ENCODE assay signal across 9 mouse cellular contexts in genomic region chr17:64668504-64668903, GRCm38 (mm10).
DNase-seq lines count a peak whose midpoint lies in the region; ATAC-seq and TF ChIP-seq lines count a peak whose summit lies in the region.
"Had no signal": no experiment of that assay in that cellular context is flagged by ENCODE, and none has a peak within 500 bp of the region (broad histone marks: within the 10 kb centered on the region; RNA-seq: fewer than 3 reads in every experiment).

No protein-coding gene starts in this region.

- peak overlapping the region; percentile 19; the same call in 1 of the 2 replicates for H3K27ac ChIP-seq in bone marrow macrophage, adult 2 months (ENCODE audit: insufficient read depth, low read depth, low read length)
- H3K27ac ChIP-seq in intestine, embryonic 15.5 days: no peak overlapping the region
- H3K27ac ChIP-seq in limb, embryonic 10.5 days: no peak overlapping the region
- H3K27ac ChIP-seq: heart, adult 2 months had no signal

- no peak for TF ChIP-seq CTCF in lung, adult 2 months (IDR thresholded peaks at IDR 0.05; ENCODE audit: insufficient read depth, low read length)
- TF ChIP-seq CTCF in bone marrow macrophage, adult 2 months (IDR thresholded peaks at IDR 0.05; ENCODE audit: low read depth, low read length): no peak

- no peaks in the 10 kb centered on the region; the same call in 1 of the 2 replicates for H3K4me1 ChIP-seq in lung, adult 2 months (ENCODE audit: control insufficient read depth, insufficient read depth, low read length)
- peaks cover 5% of the 10 kb centered on the region for H3K4me1 ChIP-seq in bone marrow macrophage, adult 2 months (ENCODE audit: control insufficient read depth, insufficient read depth, low read length)
- no peaks in the 10 kb centered on the region for H3K4me1 ChIP-seq in intestine, embryonic 15.5 days (replicated peaks)
- no peaks in the 10 kb centered on the region for H3K4me1 ChIP-seq in limb, embryonic 10.5 days

- H3K9ac ChIP-seq in intestine, embryonic 15.5 days: no peak overlapping the region

- H3K4me3 ChIP-seq in lung, adult 2 months (replicated peaks; ENCODE audit: extremely low read depth, low read depth, low read length): no peak overlapping the region
- no peak overlapping the region for H3K4me3 ChIP-seq in bone marrow macrophage, adult 2 months (ENCODE audit: insufficient read depth, low read length)
- H3K4me3 ChIP-seq in intestine, embryonic 15.5 days (replicated peaks): no peak overlapping the region
- no peak overlapping the region for H3K4me3 ChIP-seq in limb, embryonic 10.5 days
- H3K4me3 ChIP-seq: heart, adult 2 months had no signal

- H3K27me3 ChIP-seq in intestine, embryonic 15.5 days (replicated peaks): no peaks in the 10 kb centered on the region
- H3K27me3 ChIP-seq in limb, embryonic 10.5 days (ENCODE audit: low read depth, poor library complexity, severe bottlenecking): no peaks in the 10 kb centered on the region

- H3K9me3 ChIP-seq in intestine, embryonic 15.5 days: no peaks in the 10 kb centered on the region
- H3K9me3 ChIP-seq in limb, embryonic 10.5 days (replicated peaks): no peaks in the 10 kb centered on the region

- H3K4me2 ChIP-seq in intestine, embryonic 15.5 days (replicated peaks): no peak overlapping the region

- TF ChIP-seq POLR2A in lung, adult 2 months (IDR thresholded peaks at IDR 0.05; ENCODE audit: borderline replicate concordance, extremely low read depth, low read depth, low read length): no peak
- no peak for TF ChIP-seq POLR2A in bone marrow macrophage, adult 2 months (IDR thresholded peaks at IDR 0.05; ENCODE audit: borderline replicate concordance, low read depth, low read length)

- H3K36me3 ChIP-seq in intestine, embryonic 15.5 days: peaks cover 11% of the 10 kb centered on the region; the same call in 1 of the 2 replicates
- peaks cover 53% of the 10 kb centered on the region for H3K36me3 ChIP-seq in limb, embryonic 10.5 days

- peak; percentile 15 to 26 for DNase-seq in lung, adult 18-20 months
- DNase-seq in lung, adult 2 months: no peak
- peak; percentile 68 for DNase-seq in kidney, postnatal 14 days
- DNase-seq in spleen, postnatal 10 days (ENCODE audit: low spot score in 2 of 2): peak; percentile 12 to 56
- DNase-seq in right cerebral cortex, adult 2 months (ENCODE audit: low spot score in 2 of 2): no peak
- no peak for DNase-seq in limb, embryonic 10.5 days (ENCODE audit: low spot score)

- ATAC-seq in intestine, embryonic 15.5 days: no peak

- 46% methylated on average over 5 of the region's 5 CpGs for WGBS in lung, adult 2 months
- WGBS in intestine, embryonic 15.5 days: 82% methylated on average over 5 of the region's 5 CpGs
- 88% methylated on average over 5 of the region's 5 CpGs for WGBS in limb, embryonic 10.5 days

Comparison
In these comparisons a context has a peak if more than half of its experiments do, and no peak if none do; other contexts are left out.
1. DNase-seq: peak in lung, adult 18-20 months (2 of 2), kidney, postnatal 14 days (single experiment) and spleen, postnatal 10 days (2 of 2); none in lung, adult 2 months (single experiment), right cerebral cortex, adult 2 months (0 of 2) and limb, embryonic 10.5 days (single experiment).